ENCODE assay signal across 8 mouse cellular contexts in the genomic region with DNA sequence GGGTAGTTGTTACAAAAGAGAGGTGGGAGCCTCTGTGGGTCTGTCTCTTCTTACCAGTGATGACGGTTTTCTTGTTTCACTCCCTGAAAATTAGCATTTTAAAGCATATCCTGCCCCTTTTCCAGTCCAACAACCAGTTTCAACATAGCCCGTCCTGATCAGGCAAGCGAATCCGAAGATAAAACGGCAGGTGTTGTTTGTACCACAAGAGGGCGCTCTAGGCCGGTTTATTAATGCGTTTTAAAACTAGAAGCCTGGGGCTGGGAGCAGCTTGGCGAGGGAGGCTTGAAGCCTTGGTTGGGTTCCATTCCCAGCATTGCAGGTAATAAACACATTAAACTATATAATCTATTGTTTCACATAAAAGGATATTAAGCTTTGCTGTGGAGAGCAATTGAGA. TPM values are rescaled to one million over a fixed set of nuclear protein-coding genes. Genes with fewer than 3 reads are reported as not detected.
DNase-seq lines count a peak whose midpoint lies in the region; ATAC-seq lines count a peak whose summit lies in the region.

No protein-coding gene starts in this region.

- intact Hi-C loops in left cerebral cortex, postnatal 4 days (cut with DNase I): loop anchor here (5.0 kb wide), 1 partner anchor 90 kb away; no protein-coding TSS in a partner anchor

- no peak overlapping the region for H3K9ac ChIP-seq in neural tube, embryonic 15.5 days (replicated peaks)

- no peaks in the 10 kb centered on the region for H3K36me3 ChIP-seq in neural tube, embryonic 15.5 days

- ATAC-seq in neural tube, embryonic 15.5 days (ENCODE audit: low FRiP score): no peak

- H3K9me3 ChIP-seq in neural tube, embryonic 15.5 days (replicated peaks): no peaks in the 10 kb centered on the region

- H3K4me2 ChIP-seq in neural tube, embryonic 15.5 days: no peak overlapping the region

- DNase-seq in neural tube, embryonic 10.5 days (ENCODE audit: extremely low spot score, low spot score): peak; percentile 82
- DNase-seq in adrenal gland, postnatal 14 days: peak; percentile 85
- peak; percentile 82 for DNase-seq in embryo, embryonic 9.5 days (ENCODE audit: extremely low spot score)
- peak; percentile 93 for DNase-seq in induced T-regulatory cell, adult 2 months (ENCODE audit: low read depth)
- DNase-seq in left cerebral cortex, postnatal 4 days: peak; percentile 73
- peak; percentile 47 for DNase-seq in ovary, postnatal 36 days (ENCODE audit: low spot score)
- peak; percentile 70 for DNase-seq in thymus, postnatal 25 days

- H3K27ac ChIP-seq in neural tube, embryonic 15.5 days (replicated peaks): no peak overlapping the region

- H3K4me3 ChIP-seq in neural tube, embryonic 15.5 days (replicated peaks): no peak overlapping the region

- H3K4me1 ChIP-seq in neural tube, embryonic 15.5 days: peaks cover 5% of the 10 kb centered on the region; the same call in 1 of the 2 replicates

- H3K27me3 ChIP-seq in neural tube, embryonic 15.5 days (replicated peaks): peaks cover 9% of the 10 kb centered on the region

- WGBS in neural tube, embryonic 15.5 days: 2% methylated on average over 9 of the region's 9 CpGs

RNA-seq across cellular contexts. Expression of a gene that starts 14.6 kb away (rescaled TPM):
- 0.19 and 2.5 TPM in 2 replicates for polyA plus RNA-seq in neural tube, embryonic 15.5 days (2015; fragmentation: Nextera tagmentation; extraction: Ambion mirVana)
- total RNA-seq in adrenal gland, postnatal 14 days (2021): 0.33 and 4.1 TPM in 2 replicates
- total RNA-seq in left cerebral cortex, postnatal 4 days (2021): not detected

RNA-seq across cellular contexts. Expression of a gene that starts 38.3 kb away (rescaled TPM):
- polyA plus RNA-seq in neural tube, embryonic 15.5 days (2015; fragmentation: Nextera tagmentation; extraction: Ambion mirVana): 8.3 and 9.4 TPM in 2 replicates
- 1.1 and 2.6 TPM in 2 replicates for total RNA-seq in adrenal gland, postnatal 14 days (2021)
- total RNA-seq in left cerebral cortex, postnatal 4 days (2021): 1 to 10 TPM; 6.8 to 9.8 TPM

RNA-seq across cellular contexts. Expression of a gene that starts 41.8 kb away (rescaled TPM):
- 19.8 and 31.3 TPM in 2 replicates for polyA plus RNA-seq in neural tube, embryonic 15.5 days (2015; fragmentation: Nextera tagmentation; extraction: Ambion mirVana)
- total RNA-seq in adrenal gland, postnatal 14 days (2021): 8.0 and 18.8 TPM in 2 replicates
- 10 to 100 TPM; 19.5 to 20.5 TPM for total RNA-seq in left cerebral cortex, postnatal 4 days (2021)

RNA-seq across cellular contexts. Expression of a gene that starts 44.9 kb away (rescaled TPM):
- 115 and 122 TPM in 2 replicates for polyA plus RNA-seq in neural tube, embryonic 15.5 days (2015; fragmentation: Nextera tagmentation; extraction: Ambion mirVana)
- 198 and 203 TPM in 2 replicates for total RNA-seq in adrenal gland, postnatal 14 days (2021)
- total RNA-seq in left cerebral cortex, postnatal 4 days (2021): 100 to 1,000 TPM; 247 to 267 TPM

RNA-seq across cellular contexts. Expression of a gene that starts 45.9 kb away (rescaled TPM):
- polyA plus RNA-seq in neural tube, embryonic 15.5 days (2015; fragmentation: Nextera tagmentation; extraction: Ambion mirVana): 54.4 and 57.7 TPM in 2 replicates
- 54.5 and 66.6 TPM in 2 replicates for total RNA-seq in adrenal gland, postnatal 14 days (2021)
- total RNA-seq in left cerebral cortex, postnatal 4 days (2021): 10 to 100 TPM; 80.7 to 84.9 TPM
